Mouse (Mus musculus): ENCODE measurements around the gene Oaz1.
"Not testable (repeated sequence)": the region's sequence is repeated elsewhere in the genome, so short reads cannot be mapped to it uniquely, and the experiment has no call there.

Oaz1 gene

GRCm38 (mm10) chr10:80823847-80824643 lies 2.4 kb upstream of the Oaz1 start:
- no peak for DNase-seq (ENCODE audit: low read depth)

DNA sequence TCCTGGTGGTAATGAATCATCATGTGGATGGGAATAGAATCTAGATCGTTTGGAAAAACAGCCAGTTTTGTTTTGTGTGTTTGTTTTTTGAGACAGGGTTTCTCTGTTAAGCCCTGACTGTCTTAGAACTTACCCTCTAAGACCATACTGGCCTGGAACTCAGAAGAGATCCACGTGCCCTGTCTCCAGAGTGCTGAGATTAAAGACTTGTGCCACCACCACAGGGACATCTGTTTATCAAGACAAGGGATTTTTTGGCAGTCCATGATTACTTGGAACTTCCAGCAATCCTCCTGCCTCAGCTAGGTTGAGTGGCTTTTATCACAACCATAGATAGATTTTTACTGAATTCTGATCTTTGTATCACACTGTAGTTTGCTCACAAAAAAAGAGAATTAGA lies 1.6 kb upstream of the Oaz1 start:
- DNase-seq (ENCODE audit: low read depth), result no peak

DNA sequence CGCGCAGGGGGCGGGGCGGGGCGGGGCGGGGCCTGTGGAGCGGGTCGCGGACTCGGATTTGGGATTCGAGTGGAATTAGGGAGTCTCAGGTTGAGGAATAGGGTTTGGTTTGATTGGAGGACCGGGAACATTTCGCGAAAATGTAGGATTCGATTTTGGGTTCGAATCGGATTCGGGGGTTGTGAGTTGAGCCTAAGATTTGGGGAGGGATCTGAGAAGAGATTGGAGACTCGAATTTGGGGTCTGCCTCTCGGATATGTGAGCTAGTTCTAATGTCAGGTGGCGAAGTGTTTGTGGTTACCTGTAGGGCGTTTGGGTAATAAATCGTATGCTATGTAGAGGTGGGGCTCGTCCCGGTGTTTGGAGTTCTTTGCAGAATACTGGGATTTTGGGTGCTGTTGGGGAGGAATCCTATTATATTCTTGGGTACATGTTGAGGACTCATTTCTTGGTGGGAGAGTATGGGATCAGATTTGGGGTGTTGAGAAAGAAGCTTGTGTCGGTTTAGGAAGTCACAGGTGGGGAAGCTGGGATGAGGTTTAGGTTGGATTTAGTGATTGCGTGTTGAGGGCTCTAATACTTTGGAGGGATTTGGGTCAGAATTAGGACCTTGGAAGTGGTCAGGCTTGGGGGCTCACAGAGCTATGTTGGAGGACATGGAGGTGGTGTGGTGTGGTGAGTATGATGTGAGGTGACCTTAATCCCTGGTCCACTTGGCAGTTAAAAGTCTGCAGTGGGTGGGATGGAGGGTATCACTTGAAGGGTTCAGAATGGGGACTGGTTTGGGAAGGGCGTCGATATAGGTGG lies 810 bp downstream of the Oaz1 start:
- DNase-seq (ENCODE audit: low read depth), result no peak

DNA sequence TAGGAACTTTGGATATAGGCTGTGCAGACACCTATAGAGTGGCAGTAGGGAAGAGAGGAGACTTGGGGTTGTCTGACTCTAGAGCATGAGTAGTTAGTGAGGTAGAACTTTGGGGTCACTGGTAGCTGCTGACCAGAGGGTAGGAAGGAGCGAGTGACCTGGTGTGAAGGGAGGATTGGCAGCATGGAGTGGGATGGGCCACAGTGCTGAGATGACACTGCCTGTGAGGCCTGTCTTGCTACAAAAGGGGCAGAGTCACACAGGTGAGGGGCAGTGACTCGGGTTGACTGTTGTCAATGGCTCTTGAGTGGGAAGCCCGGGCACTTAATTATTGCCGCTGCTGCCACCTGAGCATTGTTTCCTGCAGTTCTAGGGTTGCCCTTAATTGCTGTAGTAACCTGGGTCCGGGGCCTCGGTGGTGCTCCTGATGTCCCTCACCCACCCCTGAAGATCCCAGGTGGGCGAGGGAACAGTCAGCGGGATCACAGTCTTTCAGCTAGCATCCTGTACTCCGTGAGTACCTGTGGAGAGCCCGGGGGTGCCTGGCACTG lies 1.5 kb downstream of the Oaz1 start:
- DNase-seq (ENCODE audit: low read depth), result no peak

GRCm38 (mm10) chr10:80828587-80828986 lies 2.1 kb downstream of the Oaz1 start:
- not testable (repeated sequence) for DNase-seq (ENCODE audit: low read depth)

- no peak for DNase-seq (ENCODE audit: low read depth)
Measured at GRCm38 (mm10) chr10:80829359-80830278, 3.2 kb downstream of the Oaz1 start.

- DNase-seq (ENCODE audit: low read depth), result no peak
Measured at GRCm38 (mm10) chr10:80831136-80831535, 4.7 kb downstream of the Oaz1 start.

GRCm38 (mm10) chr10:80832818-80833217 lies 6.4 kb downstream of the Oaz1 start:
- DNase-seq (ENCODE audit: low read depth), result no peak

DNA sequence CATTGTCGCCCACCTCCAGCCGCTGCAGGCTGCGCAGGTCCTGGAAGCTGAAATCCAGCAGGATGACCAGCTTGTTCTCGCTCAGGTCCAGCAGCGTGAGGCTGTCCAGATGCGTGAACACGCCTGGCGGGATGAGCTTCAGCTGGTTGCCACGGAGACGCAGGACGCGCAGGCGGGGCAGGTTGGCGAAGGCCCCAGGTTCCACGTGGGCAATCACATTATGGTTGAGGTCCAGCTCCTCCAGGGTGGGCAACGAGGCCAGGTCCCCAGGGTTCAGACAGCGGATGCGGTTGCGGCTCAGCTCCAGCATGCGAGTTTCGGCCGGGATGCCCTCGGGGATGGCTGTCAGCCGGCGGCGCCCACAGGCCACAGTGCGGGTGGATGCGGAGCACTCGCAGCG lies 9.2 kb downstream of the Oaz1 start:
- DNase-seq (ENCODE audit: low read depth), result no peak

DNA sequence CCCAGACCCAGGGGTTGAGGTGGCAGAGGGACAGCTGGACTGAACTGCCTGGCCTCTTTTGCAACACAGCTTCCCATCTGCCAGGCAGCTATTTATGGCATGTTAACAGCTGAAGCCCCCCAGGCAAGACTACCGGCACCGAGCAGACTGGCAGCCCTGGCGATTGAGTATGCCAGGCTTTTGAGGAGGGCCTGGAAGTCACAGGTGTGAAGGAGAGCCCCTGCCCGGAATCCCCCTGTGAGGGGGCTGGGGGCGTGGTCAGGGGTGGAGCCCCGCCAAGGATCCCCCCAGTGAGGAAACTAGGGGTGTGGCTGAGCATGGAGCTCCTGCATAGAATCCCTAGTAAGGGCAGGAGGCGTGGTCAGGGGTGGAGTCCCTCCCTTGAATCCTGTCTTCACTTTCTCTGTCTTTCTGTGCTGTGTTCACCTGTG lies 10.5 kb downstream of the Oaz1 start:
- no peak for DNase-seq (ENCODE audit: low read depth)

DNA sequence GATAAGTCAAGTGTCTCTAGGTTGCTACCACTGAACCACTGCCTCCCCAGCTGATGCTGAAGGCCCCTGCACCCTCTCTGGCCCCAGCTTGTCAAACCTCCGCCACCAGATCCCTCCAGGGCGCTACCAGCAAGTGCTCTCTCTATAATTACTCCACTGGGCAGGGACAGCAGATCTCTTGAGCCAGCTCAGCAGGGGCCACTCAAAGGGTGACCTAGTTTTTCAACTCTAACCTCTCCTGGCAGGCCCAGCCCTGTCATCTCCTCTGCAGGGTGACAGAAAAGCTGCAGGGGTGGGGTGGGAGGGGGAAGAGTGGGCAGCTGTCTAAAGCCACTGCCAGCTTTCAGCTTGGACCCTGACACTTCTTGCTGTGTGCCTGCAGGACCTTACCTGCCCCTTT lies 11.4 kb downstream of the Oaz1 start:
- DNase-seq (ENCODE audit: low read depth), result no peak

- DNase-seq (ENCODE audit: low read depth), result no peak
Measured at GRCm38 (mm10) chr10:80838346-80838912, 12.0 kb downstream of the Oaz1 start.

DNA sequence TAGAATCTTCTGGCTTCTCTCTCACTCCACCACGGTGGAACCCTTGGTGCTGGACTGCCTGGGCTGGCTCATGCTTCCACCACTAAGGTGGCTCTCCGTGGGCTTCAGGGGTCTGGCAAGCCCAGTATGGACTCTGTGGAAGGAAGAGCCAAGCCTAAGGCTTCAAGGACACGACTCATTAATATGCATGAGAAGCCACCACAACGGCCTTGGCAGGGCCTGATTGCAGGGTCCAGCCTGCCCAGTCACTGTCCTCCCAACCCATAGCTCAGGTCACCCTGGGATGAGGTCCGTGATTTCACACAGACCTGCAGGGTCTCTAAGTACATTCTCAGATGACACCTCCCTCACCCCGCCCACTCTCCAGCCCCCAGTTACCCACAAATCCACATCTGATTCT lies 13.4 kb downstream of the Oaz1 start:
- no peak for DNase-seq (ENCODE audit: low read depth)

DNA sequence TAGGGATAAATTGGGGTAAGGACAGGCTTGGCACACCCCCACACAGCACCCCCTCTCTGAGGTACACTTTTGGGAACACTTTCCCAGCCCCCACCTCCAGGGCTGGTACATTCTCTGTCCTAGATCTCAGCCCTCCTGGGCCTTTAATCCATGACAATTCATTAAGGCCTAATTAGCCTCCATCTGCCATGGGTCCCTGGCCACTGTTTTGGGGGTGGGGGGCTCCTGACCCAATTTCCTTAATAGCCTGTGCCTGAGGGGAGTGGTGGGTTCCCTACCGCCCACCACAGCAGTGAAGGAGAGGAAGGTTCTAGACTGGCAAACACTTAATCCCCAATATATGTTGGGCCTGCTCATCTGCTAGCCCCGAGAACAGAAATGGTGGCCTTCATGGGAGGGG lies 15.2 kb downstream of the Oaz1 start:
- DNase-seq (ENCODE audit: low read depth), result no peak

DNA sequence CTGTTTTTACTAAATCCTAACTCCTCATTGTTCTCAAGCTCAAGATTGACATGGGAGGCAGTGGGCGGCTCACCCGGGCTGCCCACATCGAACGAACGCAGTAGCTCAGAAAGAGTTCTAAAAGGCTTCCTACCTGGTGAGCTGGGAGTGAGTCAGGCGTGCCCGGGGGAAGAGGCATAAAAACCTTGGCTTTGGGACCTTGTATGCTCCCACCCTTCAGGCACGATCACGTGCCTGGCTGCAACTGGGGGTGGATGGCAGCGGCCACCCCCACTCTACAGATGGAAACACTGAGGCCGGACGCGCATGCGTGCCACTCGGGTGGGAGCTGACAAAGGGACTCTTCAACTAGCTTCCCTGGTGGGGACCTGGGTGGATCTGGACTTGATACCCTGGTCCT lies 15.9 kb downstream of the Oaz1 start:
- DNase-seq (ENCODE audit: low read depth), result no peak

- no peak for DNase-seq (ENCODE audit: low read depth)
Measured at GRCm38 (mm10) chr10:80843087-80843930, 16.9 kb downstream of the Oaz1 start.

GRCm38 (mm10) chr10:80843931-80844547 lies 17.6 kb downstream of the Oaz1 start, which contains the start of gene Lingo3:
Lingo3 (minus strand) TSS chr10:80844039.
- DNase-seq (ENCODE audit: low read depth), result no peak

GRCm38 (mm10) chr10:80845055-80845693 lies 18.7 kb downstream of the Oaz1 start:
- DNase-seq (ENCODE audit: low read depth), result no peak

DNA sequence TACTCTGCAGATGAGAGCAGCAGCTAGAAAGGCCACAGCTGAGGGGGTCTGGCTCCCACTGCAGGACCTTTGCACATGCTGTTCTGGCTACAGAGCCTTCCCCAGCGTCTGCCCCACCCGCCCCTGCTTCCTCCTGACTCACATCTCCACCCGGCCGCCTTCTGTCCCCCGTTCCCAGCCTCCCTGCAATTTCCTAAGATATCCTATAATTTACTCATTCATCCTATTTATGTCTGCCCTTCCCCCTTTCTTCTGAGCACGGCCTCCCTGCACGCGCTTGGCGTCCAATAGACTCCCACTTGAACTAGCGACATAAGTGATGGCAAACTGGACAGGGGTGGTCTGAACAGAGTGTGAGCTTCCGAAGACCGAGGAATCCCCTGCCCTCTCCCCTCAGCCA lies 19.3 kb downstream of the Oaz1 start:
- no peak for DNase-seq (ENCODE audit: low read depth)

DNA sequence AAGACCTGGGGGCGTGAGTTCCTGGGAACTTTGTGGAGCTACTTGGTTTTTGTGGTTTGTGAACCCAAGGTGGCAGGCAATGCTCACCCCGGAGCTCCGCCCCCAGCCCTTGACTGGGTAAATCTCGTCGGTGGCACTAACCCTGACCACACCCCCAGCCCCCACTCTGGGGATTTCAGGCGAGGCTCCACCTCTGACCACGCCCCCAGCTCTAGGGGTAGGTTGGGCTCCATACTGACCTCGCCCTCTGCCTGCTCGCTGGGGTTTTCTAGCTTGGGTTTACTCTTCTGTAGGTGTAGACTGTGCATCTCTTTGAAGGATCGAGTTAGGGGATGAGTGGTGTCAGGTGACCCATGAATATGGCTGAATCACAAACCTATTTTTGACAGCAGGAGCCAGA lies 22.1 kb downstream of the Oaz1 start:
- no peak for DNase-seq (ENCODE audit: low read depth)

Measured in fibroblast of lung, adult 2 months (primary cell).